Comparison of ENCODE assay signal across 9 mouse cellular contexts in genomic region chr7:142737772-142738171, GRCm38 (mm10). TPM values are rescaled to one million over a fixed set of nuclear protein-coding genes. Genes with fewer than 3 reads are reported as not detected.
DNase-seq lines count a peak whose midpoint lies in the region; ATAC-seq and TF ChIP-seq lines count a peak whose summit lies in the region.
"Had no signal": no experiment of that assay in that cellular context is flagged by ENCODE, and none has a peak within 500 bp of the region (broad histone marks: within the 10 kb centered on the region; RNA-seq: fewer than 3 reads in every experiment).

No protein-coding gene starts in this region.

- H3K9ac ChIP-seq in liver, embryonic 14.5 days (replicated peaks): no peak overlapping the region

- H3K27ac ChIP-seq in liver, embryonic 14.5 days: no peak overlapping the region

- H3K4me2 ChIP-seq in liver, embryonic 14.5 days (ENCODE audit: low read depth): no peak overlapping the region

- H3K4me3 ChIP-seq in liver, embryonic 14.5 days (ENCODE audit: insufficient read depth in 1 of 2, low read depth in 2 of 2, low read length in 2 of 2): no peak overlapping the region

- no peak for ATAC-seq in liver, embryonic 14.5 days (ENCODE audit: insufficient read depth)

- no peaks in the 10 kb centered on the region for H3K9me3 ChIP-seq in liver, embryonic 14.5 days (ENCODE audit: control insufficient read depth, low read length)

- no peaks in the 10 kb centered on the region for H3K27me3 ChIP-seq in liver, embryonic 14.5 days (ENCODE audit: control insufficient read depth, insufficient read depth, low read length)

- TF ChIP-seq EP300 in liver, embryonic 14.5 days (IDR thresholded peaks at IDR 0.05; ENCODE audit: low read depth): no peak

- WGBS in liver, embryonic 14.5 days (ENCODE audit: insufficient replicate concordance): 7% methylated on average over 3 of the region's 3 CpGs

- TF ChIP-seq CTCF in liver, embryonic 14.5 days (IDR thresholded peaks at IDR 0.05; ENCODE audit: low read depth): peak; percentile 70

- no peaks in the 10 kb centered on the region for H3K4me1 ChIP-seq in liver, embryonic 14.5 days (replicated peaks; ENCODE audit: control insufficient read depth in 2 of 2, insufficient read depth in 2 of 2, low read length in 1 of 2)

- peak; percentile 18 for DNase-seq in adrenal gland, adult 2 months
- DNase-seq in adrenal gland, postnatal 4 days (ENCODE audit: low spot score in 2 of 2): no peak
- DNase-seq in left cerebral cortex, adult 18-20 months (ENCODE audit: low spot score in 2 of 2): peak; percentile 12 to 17
- DNase-seq in left cerebral cortex, adult 11 months (ENCODE audit: low spot score): no peak
- peak; percentile 12 to 30 for DNase-seq in adrenal gland, postnatal 36 days
- peak; percentile 10 for DNase-seq in fibroblast of lung, adult 2 months (ENCODE audit: low read depth)
- peak in 2 of 3 experiments; percentile 14 to 32 for DNase-seq in liver, embryonic 14.5 days (ENCODE audit: low read depth in 3 of 3, low spot score in 3 of 3)
- peak; percentile 78 for DNase-seq in thymus, postnatal 0 days (ENCODE audit: low spot score)

- no peaks in the 10 kb centered on the region for H3K36me3 ChIP-seq in liver, embryonic 14.5 days (replicated peaks; ENCODE audit: control insufficient read depth, insufficient read depth, low read depth)

RNA-seq across cellular contexts. Expression of gene Ins2, which starts 5.4 kb away (rescaled TPM):
- total RNA-seq in adrenal gland, adult 2 months (2021): not detected
- not detected in 2 replicates for polyA plus RNA-seq in adrenal gland, adult 2 months (2012; rRNA removed)
- total RNA-seq in adrenal gland, postnatal 4 days (2021): 1,000 to 10,000 TPM in 1 of 2 experiments, under 1 TPM in 1; 0.79 to 1,084 TPM
- total RNA-seq in left cerebral cortex, adult 18-20 months (2021): not detected
- total RNA-seq in adrenal gland, postnatal 36 days (2021): not detected
- polyA plus RNA-seq in liver, embryonic 14.5 days (2012; rRNA removed): 0.13 and 0.39 TPM in 2 replicates
- polyA plus RNA-seq in liver, embryonic 14.5 days (2014; fragmentation: Nextera tagmentation; extraction: Ambion mirVana): 0.83 TPM in 1 of 2 replicates, not detected in the other
- 1.5 and 2.3 TPM in 2 replicates for polyA plus RNA-seq in thymus, postnatal 0 days (2015; fragmentation: Nextera tagmentation; extraction: Ambion mirVana)
- polyA plus RNA-seq: C2C12 had no signal

Comparison
In these comparisons a context has a peak if more than half of its experiments do, and no peak if none do; other contexts are left out.
1. DNase-seq: peak in adrenal gland, adult 2 months (single experiment), left cerebral cortex, adult 18-20 months (2 of 2), adrenal gland, postnatal 36 days (2 of 2), fibroblast of lung, adult 2 months (single experiment), liver, embryonic 14.5 days (2 of 3) and thymus, postnatal 0 days (single experiment); none in adrenal gland, postnatal 4 days (0 of 2) and left cerebral cortex, adult 11 months (single experiment).